Mouse (Mus musculus): ENCODE data around the gene Entpd2.

The Entpd2 gene

GRCm38 (mm10) chr2:25395721-25396596, at the start of gene Entpd2:
Entpd2 (plus strand) TSS chr2:25395874.
- no peak for DNase-seq (ENCODE audit: low spot score in 2 of 2)

GRCm38 (mm10) chr2:25348162-25348561, 47.5 kb upstream of the Entpd2 start:
- no peak for DNase-seq (ENCODE audit: low spot score in 2 of 2)

GRCm38 (mm10) chr2:25349499-25349898, 46.2 kb upstream of the Entpd2 start:
- DNase-seq (ENCODE audit: low spot score in 2 of 2), result no peak

- DNase-seq (ENCODE audit: low spot score in 2 of 2), result no peak
These were observed 45.0 kb upstream of the Entpd2 start for GRCm38 (mm10) chr2:25350701-25351100.

GRCm38 (mm10) chr2:25354211-25354610, 41.5 kb upstream of the Entpd2 start:
- no peak for DNase-seq (ENCODE audit: low spot score in 2 of 2)

GRCm38 (mm10) chr2:25355419-25356066, 40.1 kb upstream of the Entpd2 start:
- DNase-seq (ENCODE audit: low spot score in 2 of 2), result no peak

GRCm38 (mm10) chr2:25356208-25357079, 39.2 kb upstream of the Entpd2 start, which contains the start of gene Dpp7:
Dpp7 (minus strand) TSS chr2:25356359.
- peak; percentile 72 to 78 for DNase-seq (ENCODE audit: low spot score in 2 of 2)

GRCm38 (mm10) chr2:25359848-25360247, 35.8 kb upstream of the Entpd2 start:
- no peak for DNase-seq (ENCODE audit: low spot score in 2 of 2)

GRCm38 (mm10) chr2:25363478-25364178, 32.0 kb upstream of the Entpd2 start:
- DNase-seq (ENCODE audit: low spot score in 2 of 2), result no peak

- no peak for DNase-seq (ENCODE audit: low spot score in 2 of 2)
These were observed 31.4 kb upstream of the Entpd2 start for GRCm38 (mm10) chr2:25364313-25364712.

GRCm38 (mm10) chr2:25364761-25365090, 30.9 kb upstream of the Entpd2 start:
- DNase-seq (ENCODE audit: low spot score in 2 of 2), result no peak

GRCm38 (mm10) chr2:25365091-25365761, 30.4 kb upstream of the Entpd2 start, which contains the start of gene Uap1l1:
Uap1l1 (minus strand) TSS chr2:25365682.
- DNase-seq (ENCODE audit: low spot score in 2 of 2), result peak in 1 of 2 experiments; percentile 51

GRCm38 (mm10) chr2:25369996-25370395, 25.7 kb upstream of the Entpd2 start:
- DNase-seq (ENCODE audit: low spot score in 2 of 2), result no peak

- peak; percentile 83 to 86 for DNase-seq (ENCODE audit: low spot score in 2 of 2)
These were observed 23.7 kb upstream of the Entpd2 start, which contains the start of gene Sapcd2 for GRCm38 (mm10) chr2:25371764-25372643. Sapcd2 (plus strand) TSS chr2:25372321.

- DNase-seq (ENCODE audit: low spot score in 2 of 2), result no peak
These were observed 22.9 kb upstream of the Entpd2 start for GRCm38 (mm10) chr2:25372644-25373391.

GRCm38 (mm10) chr2:25373431-25373830, 22.2 kb upstream of the Entpd2 start:
- DNase-seq (ENCODE audit: low spot score in 2 of 2), result no peak

- peak in 1 of 2 experiments; percentile 42 for DNase-seq (ENCODE audit: low spot score in 2 of 2)
These were observed 19.1 kb upstream of the Entpd2 start for GRCm38 (mm10) chr2:25376589-25376988.

GRCm38 (mm10) chr2:25384492-25384891, 11.2 kb upstream of the Entpd2 start:
- no peak for DNase-seq (ENCODE audit: low spot score in 2 of 2)

- no peak for DNase-seq (ENCODE audit: low spot score in 2 of 2)
These were observed 4.4 kb upstream of the Entpd2 start for GRCm38 (mm10) chr2:25391266-25391665.

All from frontal cortex, postnatal 14 days (tissue).